Mouse (Mus musculus) MEL (cell line): ENCODE data around the gene Hs3st4. TPM values are rescaled to one million over a fixed set of nuclear protein-coding genes. Genes with fewer than 3 reads are reported as not detected.

Experiments
- DNase-seq: peaks from one replicate; pipeline ENCODE4 v3.0.0; 2011; ENCODE audit warnings: low read depth, low spot score
- H3K27ac ChIP-seq: 2 replicates; pipeline ENCODE4 v1.5.1; 2012; ENCODE audit warnings: low read depth, mild to moderate bottlenecking, control low read depth, low read length, moderate library complexity; ENCODE audit not compliant: control insufficient read depth
- H3K27me3 ChIP-seq, 2 experiments: fragments of 150-350 bp in 1 of 2; sonication (generic) in 1 of 2; 2 replicates each; pipeline ENCODE4 v1.6.1; 2012; ENCODE audit warnings: low read length in 2 of 2, mild to moderate bottlenecking in 2 of 2, improper control_type of control experiment in 1 of 2, moderate library complexity in 1 of 2; ENCODE audit not compliant: insufficient read depth in 2 of 2, control insufficient read depth in 1 of 2
- H3K36me3 ChIP-seq, 2 experiments: 2 replicates each; pipeline ENCODE4 v1.6.1; 2012 to 2014; ENCODE audit warnings: low read length in 2 of 2, improper control_type of control experiment in 1 of 2, inconsistent platforms in 1 of 2, mild to moderate bottlenecking in 1 of 2; ENCODE audit not compliant: insufficient read depth in 2 of 2, control insufficient read depth in 1 of 2
- H3K4me1 ChIP-seq, 2 experiments: fragments of 150-350 bp in 1 of 2; sonication (generic) in 1 of 2; 2 replicates each; pipeline ENCODE4 v1.6.1; 2012; ENCODE audit warnings: low read length in 2 of 2, improper control_type of control experiment in 1 of 2, mild to moderate bottlenecking in 1 of 2; ENCODE audit not compliant: insufficient read depth in 2 of 2, control insufficient read depth in 1 of 2
- H3K4me3 ChIP-seq, 2 experiments: fragments of 150-350 bp in 1 of 2; sonication (generic) in 1 of 2; 2 replicates each; pipeline ENCODE4 v1.5.1; 2012; ENCODE audit warnings: low read depth in 2 of 2, low read length in 2 of 2, mild to moderate bottlenecking in 2 of 2, moderate library complexity in 2 of 2, control low read depth in 1 of 2, improper control_type of control experiment in 1 of 2; ENCODE audit not compliant: control insufficient read depth in 1 of 2, insufficient read depth in 1 of 2
- H3K79me2 ChIP-seq: 2 replicates; pipeline ENCODE4 v1.6.1; 2012; ENCODE audit warnings: mild to moderate bottlenecking, low read length, moderate library complexity; ENCODE audit not compliant: control insufficient read depth, poor library complexity, insufficient read depth
- H3K9ac ChIP-seq: 2 replicates; pipeline ENCODE4 v1.6.1; 2012; ENCODE audit warnings: low read depth, mild to moderate bottlenecking, control low read depth, low read length, moderate library complexity; ENCODE audit not compliant: control insufficient read depth, poor library complexity, severe bottlenecking
- H3K9me3 ChIP-seq: fragments of 150-350 bp; sonication (generic); replicated peaks from 2 replicates; pipeline ENCODE4 v1.6.1; 2012; ENCODE audit warnings: mild to moderate bottlenecking, low read length, improper control_type of control experiment, moderate library complexity; ENCODE audit not compliant: insufficient read depth
- BHLHE40 ChIP-seq: IDR thresholded peaks from 2 replicates; pipeline ENCODE4 v1.6.1; 2012; ENCODE audit warnings: low read depth, mild to moderate bottlenecking, inconsistent platforms, low read length, improper control_type of control experiment, borderline replicate concordance
- CHD2 ChIP-seq: IDR thresholded peaks from 2 replicates; pipeline ENCODE4 v1.6.1; 2011; ENCODE audit warnings: low read length, improper control_type of control experiment
- CTCF ChIP-seq, 3 experiments: IDR thresholded peaks in 2 of 3; conservative IDR thresholded peaks in 1 of 3; 2 replicates each; pipeline ENCODE4 v1.5.1; 2011 to 2012; ENCODE audit warnings: low read length in 3 of 3, low read depth in 2 of 3, mild to moderate bottlenecking in 2 of 3, improper control_type of control experiment in 1 of 3, inconsistent platforms in 1 of 3, mixed read lengths in 1 of 3, moderate library complexity in 1 of 3; ENCODE audit not compliant: control insufficient read depth in 1 of 3, insufficient read depth in 1 of 3, poor library complexity in 1 of 3, severe bottlenecking in 1 of 3
- ELF1 ChIP-seq: IDR thresholded peaks from 2 replicates; pipeline ENCODE4 v1.6.1; 2014; ENCODE audit warnings: low read depth, mild to moderate bottlenecking, inconsistent platforms, low read length, improper control_type of control experiment, moderate library complexity
- GABPA ChIP-seq: IDR thresholded peaks from 2 replicates; pipeline ENCODE4 v1.6.1; 2012; ENCODE audit warnings: low read depth, mild to moderate bottlenecking, inconsistent platforms, low read length, improper control_type of control experiment, moderate library complexity
- KAT2A ChIP-seq: conservative IDR thresholded peaks from 2 replicates; pipeline ENCODE4 v1.6.1; 2012; ENCODE audit warnings: low read depth, low read length, improper control_type of control experiment, inconsistent platforms
- MAFK ChIP-seq: IDR thresholded peaks from 2 replicates; pipeline ENCODE4 v1.6.1; 2011; ENCODE audit warnings: low read depth, mild to moderate bottlenecking, low read length, improper control_type of control experiment, borderline replicate concordance
- MAX ChIP-seq: IDR thresholded peaks from 2 replicates; pipeline ENCODE4 v1.6.1; 2011; ENCODE audit warnings: low read length, improper control_type of control experiment
- MXI1 ChIP-seq: IDR thresholded peaks from 2 replicates; pipeline ENCODE4 v1.6.1; 2011; ENCODE audit warnings: mild to moderate bottlenecking, low read depth, low read length, improper control_type of control experiment
- MYB ChIP-seq: IDR thresholded peaks from 2 replicates; pipeline ENCODE4 v1.6.1; 2011; ENCODE audit warnings: mild to moderate bottlenecking, low read depth, low read length, improper control_type of control experiment
- MYC ChIP-seq: IDR thresholded peaks from 2 replicates; pipeline ENCODE4 v1.6.1; 2011; ENCODE audit warnings: low read depth, mild to moderate bottlenecking, low read length, improper control_type of control experiment, moderate library complexity
- NRF1 ChIP-seq: IDR thresholded peaks from 2 replicates; pipeline ENCODE4 v1.6.1; 2014; ENCODE audit warnings: low read depth, mild to moderate bottlenecking, inconsistent platforms, low read length, improper control_type of control experiment, moderate library complexity; ENCODE audit not compliant: poor library complexity, insufficient read depth, severe bottlenecking
- POLR2A ChIP-seq, 2 experiments: IDR thresholded peaks; 2 replicates each; pipeline ENCODE4 v1.6.1; 2011 to 2012; ENCODE audit warnings: low read length in 2 of 2, mild to moderate bottlenecking in 2 of 2, control low read depth in 1 of 2, improper control_type of control experiment in 1 of 2, low read depth in 1 of 2, moderate library complexity in 1 of 2; ENCODE audit not compliant: control insufficient read depth in 1 of 2, insufficient read depth in 1 of 2, poor library complexity in 1 of 2
- RAD21 ChIP-seq: IDR thresholded peaks from 2 replicates; pipeline ENCODE4 v1.6.1; 2011; ENCODE audit warnings: mild to moderate bottlenecking, low read depth, low read length, improper control_type of control experiment
- RCOR1 ChIP-seq: IDR thresholded peaks from 2 replicates; pipeline ENCODE4 v1.6.1; 2012; ENCODE audit warnings: low read depth, mild to moderate bottlenecking, inconsistent platforms, low read length, improper control_type of control experiment
- TCF12 ChIP-seq: IDR thresholded peaks from 2 replicates; pipeline ENCODE4 v1.6.1; 2014; ENCODE audit warnings: low read depth, mild to moderate bottlenecking, inconsistent platforms, low read length, improper control_type of control experiment, moderate library complexity
- USF1 ChIP-seq: IDR thresholded peaks from 2 replicates; pipeline ENCODE4 v1.6.1; 2014; ENCODE audit warnings: low read depth, mild to moderate bottlenecking, inconsistent platforms, low read length, improper control_type of control experiment, moderate library complexity
- USF2 ChIP-seq, 2 experiments: IDR thresholded peaks; 2 replicates each; pipeline ENCODE4 v1.6.1; 2011 to 2012; ENCODE audit warnings: improper control_type of control experiment in 2 of 2, low read length in 2 of 2, borderline replicate concordance in 1 of 2, inconsistent platforms in 1 of 2, low read depth in 1 of 2, mild to moderate bottlenecking in 1 of 2; ENCODE audit not compliant: insufficient read depth in 1 of 2
- ZC3H11A ChIP-seq: IDR thresholded peaks from 2 replicates; pipeline ENCODE4 v1.6.1; 2012; ENCODE audit warnings: low read depth, mild to moderate bottlenecking, inconsistent platforms, low read length, improper control_type of control experiment
- ZKSCAN1 ChIP-seq: IDR thresholded peaks from 2 replicates; pipeline ENCODE4 v1.6.1; 2012; ENCODE audit warnings: low read depth, mild to moderate bottlenecking, inconsistent platforms, low read length, improper control_type of control experiment, moderate library complexity
- polyA plus RNA-seq, 2 experiments: library from polyadenylated mRNA; stranded (reverse) in 1 of 2; unstranded in 1 of 2; fragments of >175 nt in 1 of 2; fragments of >200 nt in 1 of 2; gene quantifications; 2 replicates each; pipeline versions ENCODE4 v1.2.1 to v1.2.4; 2012; ENCODE audit warnings: low replicate concordance in 2 of 2, low read depth in 1 of 2; ENCODE audit not compliant: insufficient read length in 2 of 2, insufficient read depth in 1 of 2, missing spikeins in 1 of 2
- total RNA-seq: library from RNA; depleted of rRNA; stranded (reverse); fragments of 300-350 nt; gene quantifications from 2 replicates; pipeline ENCODE4 v1.2.3, GENCODE M21; 2012

Gene Hs3st4
- total and polyA plus RNA-seq, 3 experiments: not detected

DNA sequence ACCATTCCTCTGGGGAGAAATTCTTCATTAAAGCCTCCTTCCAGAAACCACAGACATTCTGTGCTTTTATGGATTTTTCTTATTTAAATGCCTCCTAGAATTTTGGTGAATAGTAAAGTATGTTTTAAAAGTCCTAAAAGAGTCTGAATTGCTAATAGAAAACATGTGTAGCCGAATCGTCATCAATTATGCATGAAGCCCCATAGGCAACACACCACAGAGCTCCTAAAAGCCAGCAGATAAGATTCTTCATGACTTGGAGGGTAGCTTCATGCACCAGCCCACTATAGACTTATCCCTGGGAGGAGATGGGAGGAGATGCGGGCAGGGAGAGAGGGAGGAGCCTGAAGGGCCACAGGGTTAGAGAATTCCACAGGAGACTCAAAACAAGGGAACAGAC, 358.8 kb downstream of the Hs3st4 start:
- H3K36me3 ChIP-seq: no peaks in the 10 kb centered on the region
- H3K4me1 ChIP-seq: no peaks in the 10 kb centered on the region
- TF ChIP-seq CHD2 (no peak), BHLHE40 (no peak), ZC3H11A (no peak), MAFK (no peak), MYB (no peak), MYC (no peak), KAT2A (no peak), TCF12 (no peak), USF1 (no peak), RAD21 (no peak)
- no peak overlapping the region for H3K27ac ChIP-seq
- H3K79me2 ChIP-seq: no peaks in the 10 kb centered on the region
- DNase-seq: no peak
- no peak overlapping the region for H3K9ac ChIP-seq
- H3K4me3 ChIP-seq: no peak overlapping the region
- H3K27me3 ChIP-seq: no peaks in the 10 kb centered on the region
- H3K9me3 ChIP-seq: no peaks in the 10 kb centered on the region

DNA sequence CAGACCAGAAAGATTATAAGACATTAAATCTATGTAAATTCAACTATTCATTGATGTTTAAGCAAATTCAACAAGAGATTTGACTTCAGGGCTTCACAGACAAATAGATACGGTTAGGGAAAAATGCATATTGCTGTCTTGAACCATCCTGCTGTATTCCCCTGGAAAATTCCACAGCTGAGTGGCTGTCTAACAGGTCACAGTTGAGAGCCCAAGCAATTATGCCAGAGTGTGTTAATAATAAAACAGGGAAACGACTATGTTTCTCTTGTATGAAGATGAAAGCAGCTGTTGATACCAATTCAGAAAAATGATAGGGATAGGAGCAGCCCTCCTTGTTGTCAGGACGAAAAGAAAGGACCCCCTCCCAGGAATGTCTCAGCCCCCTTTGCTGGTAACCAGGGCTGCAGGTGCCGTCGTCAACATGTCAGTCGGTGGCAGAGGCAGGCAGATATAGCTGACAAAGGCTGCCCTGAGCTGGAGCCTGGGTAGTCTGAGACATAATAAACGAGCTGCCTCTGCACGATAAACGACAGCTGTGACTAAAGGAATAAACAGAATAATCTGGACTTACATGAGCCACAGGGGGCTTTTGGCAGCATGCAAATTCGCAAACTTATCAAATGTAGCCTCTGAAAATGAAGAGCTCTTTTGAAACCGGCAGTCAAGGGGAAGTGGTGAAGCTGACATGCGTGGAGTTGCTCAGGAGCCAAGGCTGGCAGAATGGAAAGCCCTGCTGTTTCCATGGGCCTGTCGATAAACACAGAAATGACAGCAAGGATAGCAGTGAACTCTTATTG, 364.7 kb downstream of the Hs3st4 start:
- no peaks in the 10 kb centered on the region for H3K36me3 ChIP-seq
- no peaks in the 10 kb centered on the region for H3K27me3 ChIP-seq
- H3K4me3 ChIP-seq: no peak overlapping the region
- no peak for DNase-seq
- TF ChIP-seq KAT2A (no peak), CHD2 (no peak), USF2 (IDR thresholded peaks at IDR 0.05; ENCODE audit: borderline replicate concordance in 1 of 2, insufficient read depth in 1 of 2, low read depth in 1 of 2, low read length in 2 of 2) (no peak), USF1 (no peak), NRF1 (no peak), MAX (no peak), POLR2A (IDR thresholded peaks at IDR 0.05; ENCODE audit: control insufficient read depth in 1 of 2, insufficient read depth in 1 of 2, low read depth in 1 of 2, low read length in 2 of 2, poor library complexity in 1 of 2) (no peak), RCOR1 (no peak), GABPA (no peak), MXI1 (no peak), ZC3H11A (no peak), CTCF (IDR thresholded peaks at IDR 0.05 in 2 of 3, conservative IDR thresholded peaks at IDR 0.05 in 1 of 3; ENCODE audit: control insufficient read depth in 1 of 3, insufficient read depth in 1 of 3, low read depth in 2 of 3, low read length in 3 of 3, poor library complexity in 1 of 3, severe bottlenecking in 1 of 3) (no peak), ZKSCAN1 (no peak), ELF1 (no peak), BHLHE40 (no peak)
- no peak overlapping the region for H3K27ac ChIP-seq
- H3K79me2 ChIP-seq: no peaks in the 10 kb centered on the region
- H3K9ac ChIP-seq: no peak overlapping the region
- no peaks in the 10 kb centered on the region for H3K4me1 ChIP-seq
- H3K9me3 ChIP-seq: no peaks in the 10 kb centered on the region
